Mouse (Mus musculus) hindbrain, postnatal 0 days (tissue): ENCODE measurements at regions not wholly inside any gene's neighbourhood (a gene's known extent, or its start where the extent isn't known, plus 50 kb on each side); places are given as distances from the start of the nearest gene placed in this dataset.

Experiments
- ATAC-seq: fragments of 200-750 bp; cut with Nextera tagmentation; 2 replicates; pipeline ENCODE4 v1.8.0; 2017; ENCODE audit warnings: mild to moderate bottlenecking, moderate TSS enrichment, moderate library complexity
- DNase-seq: peaks from one replicate; pipeline ENCODE4 v3.0.0-alpha.2; 2015; ENCODE audit warnings: low spot score
- H3K27ac ChIP-seq: fragments of 300-500 bp; sonication (generic); 2 replicates; pipeline ENCODE4 v1.5.1; 2014; ENCODE audit warnings: mild to moderate bottlenecking
- H3K27me3 ChIP-seq: fragments of 300-500 bp; sonication (generic); 2 replicates; pipeline ENCODE4 v1.6.1; 2014; ENCODE audit warnings: low read length, mixed read lengths; ENCODE audit not compliant: insufficient read depth
- H3K36me3 ChIP-seq: fragments of 300-500 bp; sonication (generic); 2 replicates; pipeline ENCODE4 v1.6.1; 2014; ENCODE audit warnings: low read length, mixed read lengths; ENCODE audit not compliant: insufficient read depth
- H3K4me1 ChIP-seq: fragments of 300-500 bp; sonication (generic); 2 replicates; pipeline ENCODE4 v1.6.1; 2014; ENCODE audit warnings: antibody characterized with exemption, low read length, mixed read lengths; ENCODE audit not compliant: insufficient read depth
- H3K4me2 ChIP-seq: fragments of 300-500 bp; sonication (generic); 2 replicates; pipeline ENCODE4 v1.6.1; 2014; ENCODE audit warnings: low read depth, mild to moderate bottlenecking, low read length, moderate library complexity, mixed read lengths
- H3K4me3 ChIP-seq: fragments of 300-500 bp; sonication (generic); 2 replicates; pipeline ENCODE4 v1.5.1; 2014; ENCODE audit warnings: low read length
- H3K9ac ChIP-seq: fragments of 300-500 bp; sonication (generic); replicated peaks from 2 replicates; pipeline ENCODE4 v1.6.1; 2014; ENCODE audit warnings: mild to moderate bottlenecking, low read length, moderate library complexity, mixed read lengths
- H3K9me3 ChIP-seq: fragments of 300-500 bp; sonication (generic); 2 replicates; pipeline ENCODE4 v1.6.1; 2016; ENCODE audit warnings: low read length, mixed read lengths
- CTCF ChIP-seq: IDR thresholded peaks from 2 replicates; pipeline ENCODE4 v1.5.1; 2016; ENCODE audit warnings: antibody characterized with exemption, control low read depth, low read depth
- WGBS: fragments of 180-500 bp; shearing (Covaris S2); extraction: QIAGEN DNeasy Blood & Tissue Kit; methylation state at CpG from one replicate; pipeline ENCODE4 v1.1.7; 2014; 5-methylcytosine and 5-hydroxymethylcytosine counted together

DNA sequence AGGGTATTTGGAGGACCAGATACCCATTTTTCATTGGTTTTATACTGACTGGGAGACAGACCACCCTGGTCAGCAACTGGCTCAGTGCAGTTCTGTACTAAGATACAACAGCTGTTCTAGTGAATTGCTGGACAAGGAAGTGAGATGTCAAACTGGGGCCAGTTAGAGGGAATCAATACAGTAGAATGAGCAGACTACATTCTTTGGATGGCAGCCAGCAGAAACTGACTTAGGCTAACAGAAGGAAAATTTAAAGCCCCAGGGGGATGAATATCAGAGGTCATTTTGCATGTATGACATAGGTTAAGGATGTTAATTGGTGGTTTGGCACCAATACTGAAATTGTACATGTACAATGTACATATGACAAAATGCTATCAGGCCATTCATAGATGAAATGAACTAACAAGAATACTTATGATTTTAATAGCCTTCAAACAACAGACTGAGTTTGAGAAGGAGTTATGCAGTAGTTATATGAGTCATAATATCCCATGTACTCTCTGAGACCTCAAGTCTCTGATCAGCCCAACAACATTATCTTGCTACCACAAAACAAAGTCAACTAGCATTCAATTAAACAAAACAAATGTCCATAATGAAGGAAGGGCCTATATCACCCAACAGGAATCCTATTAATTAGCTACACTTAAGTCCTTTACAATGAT, 910.3 kb downstream of the Gsdmc2 start:
- no peak overlapping the region for H3K4me3 ChIP-seq
- no peaks in the 10 kb centered on the region for H3K9me3 ChIP-seq
- TF ChIP-seq CTCF: no peak
- H3K4me2 ChIP-seq: no peak overlapping the region
- ATAC-seq (peak; percentile 82; the same call in 1 of the 2 replicates), DNase-seq (peak; percentile 84)
- no peaks in the 10 kb centered on the region for H3K4me1 ChIP-seq
- no peaks in the 10 kb centered on the region for H3K36me3 ChIP-seq
- H3K27ac ChIP-seq: no peak overlapping the region
- H3K27me3 ChIP-seq: no peaks in the 10 kb centered on the region
- no peak overlapping the region for H3K9ac ChIP-seq

DNA sequence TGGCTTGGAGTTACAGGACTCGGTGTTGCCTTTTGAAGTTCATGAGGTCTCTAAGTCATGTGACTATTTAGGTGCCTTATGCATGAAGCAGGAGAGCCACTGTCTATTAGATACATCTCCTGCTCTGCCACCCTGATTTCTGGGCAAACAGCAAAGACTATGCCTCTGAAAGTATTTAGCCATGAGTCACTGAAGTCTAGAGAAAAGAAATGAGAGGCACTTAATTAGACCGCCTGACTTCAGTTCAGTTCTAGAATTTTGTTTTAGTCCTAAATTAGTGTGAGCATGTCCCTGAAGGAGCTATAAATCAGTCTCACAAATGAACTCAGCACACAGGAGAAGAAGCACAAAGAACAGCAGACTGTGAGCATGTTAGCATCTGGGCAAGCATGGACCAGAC, 924.5 kb downstream of the Gsdmc2 start:
- Histone ChIP-seq H3K27ac (no peak overlapping the region), H3K36me3 (no peaks in the 10 kb centered on the region), H3K4me3 (no peak overlapping the region), H3K27me3 (no peaks in the 10 kb centered on the region), H3K9me3 (no peaks in the 10 kb centered on the region), H3K4me2 (no peak overlapping the region), H3K9ac (no peak overlapping the region), H3K4me1 (no peaks in the 10 kb centered on the region)
- no peak for DNase-seq
- ATAC-seq: no peak
- no peak for TF ChIP-seq CTCF
- 87% methylated on average over 2 of the region's 2 CpGs for WGBS

DNA sequence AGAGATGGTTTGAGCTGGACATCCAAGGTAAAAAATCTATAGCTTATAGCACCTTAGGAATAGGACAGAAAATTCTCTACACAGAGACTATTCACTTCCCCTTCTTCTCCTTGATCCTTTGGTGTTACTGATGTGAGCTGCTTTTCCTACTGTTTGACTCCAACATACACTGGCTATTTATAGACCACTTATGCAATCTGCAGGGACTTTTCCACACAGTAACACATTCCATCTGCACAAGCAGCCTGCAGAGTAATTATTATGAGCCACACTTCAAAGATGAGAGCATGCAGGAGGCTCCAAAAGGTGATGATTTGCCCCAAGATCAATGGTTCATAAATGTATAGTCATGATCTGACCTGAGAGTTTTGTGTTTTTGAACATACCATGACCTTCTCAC, 925.7 kb downstream of the Gsdmc2 start:
- Histone ChIP-seq H3K9me3 (no peaks in the 10 kb centered on the region), H3K27ac (no peak overlapping the region), H3K4me3 (no peak overlapping the region), H3K36me3 (no peaks in the 10 kb centered on the region), H3K4me2 (no peak overlapping the region), H3K9ac (no peak overlapping the region), H3K27me3 (no peaks in the 10 kb centered on the region), H3K4me1 (no peaks in the 10 kb centered on the region)
- DNase-seq (no peak), ATAC-seq (no peak)
- TF ChIP-seq CTCF: no peak

DNA sequence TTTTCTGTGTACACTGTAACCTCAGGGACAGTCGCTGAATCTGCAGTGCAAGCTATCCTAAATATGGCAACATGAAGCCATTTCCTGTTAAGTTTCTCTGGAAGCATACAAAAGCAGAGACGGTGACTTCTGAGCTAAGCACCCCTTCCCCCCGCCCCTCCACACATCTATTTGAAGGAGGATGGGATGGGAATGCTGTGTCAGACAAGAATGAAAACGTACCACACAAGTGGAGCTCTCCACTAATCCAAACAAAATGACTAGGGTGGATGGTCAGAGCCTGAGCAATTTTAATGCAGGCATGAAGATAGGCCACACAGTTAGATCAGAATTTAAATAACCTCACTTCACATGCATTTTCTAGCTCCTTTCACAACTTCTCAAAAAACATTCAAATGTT, 936.6 kb downstream of the Gsdmc2 start:
- Histone ChIP-seq H3K9me3 (no peaks in the 10 kb centered on the region), H3K27me3 (peaks cover 4% of the 10 kb centered on the region; the same call in 1 of the 2 replicates), H3K27ac (no peak overlapping the region), H3K4me3 (no peak overlapping the region), H3K36me3 (no peaks in the 10 kb centered on the region), H3K4me2 (no peak overlapping the region), H3K4me1 (0 out of 2 replicates have a peak, but pooled peaks cover 2% of the 10 kb centered on the region), H3K9ac (no peak overlapping the region)
- TF ChIP-seq CTCF: no peak
- no peak for ATAC-seq
- no peak for DNase-seq
- WGBS: 64% methylated on average over 4 of the region's 4 CpGs

DNA sequence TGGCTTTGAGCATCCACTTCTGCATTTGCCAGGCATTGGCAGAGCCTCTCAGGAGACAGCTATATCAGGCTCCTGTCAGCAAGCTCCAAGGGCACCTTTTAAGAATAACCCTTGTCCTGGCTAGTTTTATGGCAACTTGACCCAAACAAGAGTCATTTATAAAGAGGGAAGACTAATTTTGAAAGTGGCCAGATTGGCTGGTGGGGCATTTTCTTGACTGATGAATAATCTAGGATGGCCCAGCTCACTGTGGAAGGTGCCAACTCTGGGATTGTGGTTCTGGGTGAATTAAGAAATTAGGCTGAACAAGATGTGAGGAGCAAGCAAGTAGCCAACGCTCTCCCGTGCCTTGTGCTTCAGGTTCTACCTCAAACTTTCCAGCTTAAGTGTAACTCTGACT, 937.8 kb downstream of the Gsdmc2 start:
- no peak overlapping the region for H3K4me3 ChIP-seq
- 0 out of 2 replicates have a peak, but pooled peaks cover 9% of the 10 kb centered on the region for H3K4me1 ChIP-seq
- no peak for TF ChIP-seq CTCF
- no peaks in the 10 kb centered on the region for H3K9me3 ChIP-seq
- no peaks in the 10 kb centered on the region for H3K36me3 ChIP-seq
- H3K4me2 ChIP-seq: no peak overlapping the region
- no peak overlapping the region for H3K9ac ChIP-seq
- peaks cover 4% of the 10 kb centered on the region; the same call in 1 of the 2 replicates for H3K27me3 ChIP-seq
- WGBS: 90% methylated on average over 2 of the region's 2 CpGs
- DNase-seq (no peak), ATAC-seq (no peak)
- no peak overlapping the region for H3K27ac ChIP-seq

DNA sequence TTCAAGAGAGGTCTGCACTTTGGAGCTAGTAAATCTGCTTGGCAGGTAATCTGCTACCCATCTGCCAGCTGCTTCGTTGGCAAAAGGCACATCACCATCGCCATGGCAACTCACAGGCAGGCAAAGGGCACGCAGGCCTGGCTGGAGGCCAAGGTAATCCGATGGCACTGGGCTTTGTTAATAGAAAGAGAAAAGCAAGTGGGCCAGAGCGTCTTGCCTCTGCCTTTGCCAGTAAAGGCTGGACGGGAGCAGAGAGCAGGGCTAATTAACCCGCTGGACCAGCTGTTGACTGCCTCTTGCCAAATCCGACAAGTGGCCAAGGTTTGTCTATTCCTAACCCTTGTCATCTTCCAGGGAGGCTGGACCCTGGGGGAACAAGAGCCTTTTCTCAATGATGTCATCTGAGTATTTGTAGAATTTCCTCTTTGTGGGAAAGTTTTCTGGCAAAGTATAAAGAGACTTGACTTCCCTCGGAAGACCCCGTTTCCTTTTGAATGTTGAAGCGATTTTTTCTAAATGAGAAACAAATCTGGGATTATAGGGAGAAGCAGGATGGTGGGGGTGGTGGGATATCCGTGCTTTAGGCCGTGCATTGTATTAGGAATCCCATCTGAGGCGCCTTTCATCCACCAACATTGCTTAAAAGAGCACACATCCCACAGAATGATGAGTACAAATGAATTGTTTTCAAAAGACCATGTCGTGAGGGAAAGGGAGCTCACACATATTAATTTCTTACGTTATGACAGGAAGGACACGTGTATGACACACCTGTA, 941.7 kb downstream of the Gsdmc2 start:
- peak; percentile 97 for DNase-seq
- Histone ChIP-seq H3K4me2 (no peak overlapping the region), H3K9me3 (no peaks in the 10 kb centered on the region), H3K27ac (no peak overlapping the region), H3K36me3 (no peaks in the 10 kb centered on the region), H3K27me3 (peaks cover 4% of the 10 kb centered on the region; the same call in 1 of the 2 replicates), H3K9ac (no peak overlapping the region), H3K4me1 (0 out of 2 replicates have a peak, but pooled peaks cover 9% of the 10 kb centered on the region), H3K4me3 (no peak overlapping the region)
- TF ChIP-seq CTCF: no peak
- 17% methylated on average over 17 of the region's 17 CpGs for WGBS
- peak; percentile 98 for ATAC-seq

DNA sequence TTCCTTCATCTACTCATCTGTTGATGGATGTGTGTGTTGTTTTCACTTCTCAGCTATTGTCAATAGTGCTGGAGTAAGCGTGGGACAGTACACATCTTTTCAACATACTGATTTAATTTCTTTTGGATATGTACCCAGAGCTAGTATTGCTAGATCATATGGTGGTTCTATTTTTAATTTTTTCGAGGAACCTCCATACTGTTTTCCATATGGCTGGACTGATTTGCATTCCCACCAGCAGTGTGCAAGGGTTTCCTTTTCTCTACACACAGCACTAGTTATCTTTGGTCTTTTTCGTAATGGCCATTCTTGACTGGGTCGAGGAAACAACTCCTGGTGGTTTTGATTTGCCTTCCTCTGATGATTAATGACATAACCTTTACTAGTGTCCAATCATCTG, 943.0 kb downstream of the Gsdmc2 start:
- TF ChIP-seq CTCF: no peak
- no peak overlapping the region for H3K4me2 ChIP-seq
- 69% methylated on average over 4 of the region's 4 CpGs for WGBS
- no peak for ATAC-seq
- H3K27me3 ChIP-seq: no peaks in the 10 kb centered on the region
- H3K36me3 ChIP-seq: no peaks in the 10 kb centered on the region
- no peak for DNase-seq
- H3K4me1 ChIP-seq: 0 out of 2 replicates have a peak, but pooled peaks cover 9% of the 10 kb centered on the region
- H3K9me3 ChIP-seq: no peaks in the 10 kb centered on the region
- no peak overlapping the region for H3K27ac ChIP-seq
- H3K9ac ChIP-seq: no peak overlapping the region
- H3K4me3 ChIP-seq: no peak overlapping the region
